Mouse (Mus musculus) liver, embryonic 11.5 days (tissue): ENCODE results near the gene Dld. TPM values are rescaled to one million over a fixed set of nuclear protein-coding genes. Genes with fewer than 3 reads are reported as not detected.

Source experiments
- polyA plus RNA-seq: library from polyadenylated mRNA; unstranded; fragments of >200 nt; fragmentation: Nextera tagmentation; extraction: Ambion mirVana; gene quantifications from 2 replicates; pipeline ENCODE4 v1.2.1, GENCODE M21; 2014

The Dld gene
- polyA plus RNA-seq, 1 experiment from 2014 or later: 139 TPM

Other genes with a start within 250 kb of the Dld start
- gene Gm6993, start 110.7 kb downstream of the Dld start, polyA plus RNA-seq: not detected in 2 replicates
- gene Lamb1, start 86.2 kb downstream of the Dld start, polyA plus RNA-seq: 16.2 and 17.0 TPM in 2 replicates
- gene Slc26a3, start 39.4 kb upstream of the Dld start, polyA plus RNA-seq: not detected in 2 replicates
- gene Cbll1, start 148.2 kb upstream of the Dld start, polyA plus RNA-seq: 18.1 and 21.0 TPM in 2 replicates
- 0.08 TPM in 1 of 2 replicates, not detected in the other for gene Slc26a4, start 208.5 kb upstream of the Dld start, polyA plus RNA-seq